Mouse (Mus musculus) CH12.LX (cell line): ENCODE measurements around the gene Tmem171. TPM values are rescaled to one million over a fixed set of nuclear protein-coding genes. Genes with fewer than 3 reads are reported as not detected.

Source experiments
- DNase-seq: peaks from one replicate; pipeline ENCODE4 v3.0.0-alpha.2; 2013; ENCODE audit errors: extremely low read depth
- H3K27ac ChIP-seq: 2 replicates; pipeline ENCODE4 v1.5.1; 2012; ENCODE audit warnings: low read depth, mild to moderate bottlenecking, control low read depth, moderate library complexity; ENCODE audit not compliant: insufficient read depth
- H3K27me3 ChIP-seq: replicated peaks from 2 replicates; pipeline ENCODE3; 2012; ENCODE audit warnings: inconsistent platforms
- H3K36me3 ChIP-seq, 2 experiments: replicated peaks in 1 of 2; 2 replicates each; pipeline versions ENCODE3 to v1.6.1; 2012; ENCODE audit warnings: inconsistent platforms in 1 of 2, low read length in 1 of 2, mild to moderate bottlenecking in 1 of 2, mixed read lengths in 1 of 2, moderate library complexity in 1 of 2; ENCODE audit not compliant: control insufficient read depth in 1 of 2, insufficient read depth in 1 of 2
- H3K4me1 ChIP-seq, 2 experiments: 2 replicates each; pipeline ENCODE4 v1.6.1; 2012; ENCODE audit warnings: inconsistent platforms in 1 of 2, moderate library complexity in 1 of 2; ENCODE audit not compliant: insufficient read depth in 2 of 2, control insufficient read depth in 1 of 2
- H3K4me2 ChIP-seq: 2 replicates; pipeline ENCODE4 v1.6.1; 2012; ENCODE audit warnings: low read depth, mild to moderate bottlenecking, control low read depth; ENCODE audit not compliant: poor library complexity, insufficient read depth, severe bottlenecking
- H3K4me3 ChIP-seq, 3 experiments: fragments of 150-350 bp in 1 of 3; sonication (generic) in 1 of 3; replicated peaks in 1 of 3; 2 replicates each; pipeline versions ENCODE3 to v1.5.1; 2011 to 2012; ENCODE audit warnings: low read depth in 2 of 3, low read length in 2 of 3, mild to moderate bottlenecking in 2 of 3, moderate library complexity in 2 of 3, control low read depth in 1 of 3, improper control_type of control experiment in 1 of 3, inconsistent platforms in 1 of 3, mixed read lengths in 1 of 3; ENCODE audit not compliant: poor library complexity in 1 of 3
- H3K79me2 ChIP-seq: replicated peaks from 2 replicates; pipeline ENCODE4 v1.6.1; 2012; ENCODE audit warnings: mild to moderate bottlenecking, moderate library complexity; ENCODE audit not compliant: control insufficient read depth, poor library complexity, insufficient read depth, severe bottlenecking; ENCODE audit errors: extremely low read depth
- H3K9ac ChIP-seq: 2 replicates; pipeline ENCODE4 v1.6.1; 2012; ENCODE audit warnings: low read depth, mild to moderate bottlenecking, control low read depth, moderate library complexity; ENCODE audit not compliant: insufficient read depth
- H3K9me3 ChIP-seq: replicated peaks from 2 replicates; pipeline ENCODE3; 2012; ENCODE audit warnings: low read length, inconsistent platforms, mixed read lengths
- BHLHE40 ChIP-seq: IDR thresholded peaks from 2 replicates; pipeline ENCODE4 v1.6.1; 2011; ENCODE audit warnings: mild to moderate bottlenecking, low read depth, low read length, improper control_type of control experiment
- CHD1 ChIP-seq: IDR thresholded peaks from 2 replicates; pipeline ENCODE4 v1.6.1; 2012; ENCODE audit warnings: low read depth, low read length, improper control_type of control experiment, inconsistent platforms
- CHD2 ChIP-seq: IDR thresholded peaks from 2 replicates; pipeline ENCODE4 v1.6.1; 2011; ENCODE audit warnings: low read length, improper control_type of control experiment
- E2F4 ChIP-seq: IDR thresholded peaks from 2 replicates; pipeline ENCODE4 v1.6.1; 2011; ENCODE audit warnings: low read depth, low read length, improper control_type of control experiment; ENCODE audit not compliant: insufficient replicate concordance
- ELF1 ChIP-seq: IDR thresholded peaks from 2 replicates; pipeline ENCODE4 v1.6.1; 2014; ENCODE audit warnings: low read depth, mild to moderate bottlenecking, inconsistent platforms, low read length, improper control_type of control experiment
- EP300 ChIP-seq: IDR thresholded peaks from 2 replicates; pipeline ENCODE4 v1.6.1; 2011; ENCODE audit warnings: low read length, improper control_type of control experiment
- ETS1 ChIP-seq: conservative IDR thresholded peaks from 2 replicates; pipeline ENCODE4 v1.6.1; 2012; ENCODE audit warnings: low read depth, mild to moderate bottlenecking, inconsistent platforms, low read length, improper control_type of control experiment, moderate library complexity
- GABPA ChIP-seq: IDR thresholded peaks from 2 replicates; pipeline ENCODE4 v1.6.1; 2012; ENCODE audit warnings: low read depth, low read length, improper control_type of control experiment, inconsistent platforms; ENCODE audit not compliant: insufficient replicate concordance
- HCFC1 ChIP-seq: IDR thresholded peaks from 2 replicates; pipeline ENCODE4 v1.6.1; 2012; ENCODE audit warnings: low read depth, mild to moderate bottlenecking, inconsistent platforms, low read length, improper control_type of control experiment
- IRF4 ChIP-seq: IDR thresholded peaks from 2 replicates; pipeline ENCODE4 v1.6.1; 2014; ENCODE audit warnings: low read depth, mild to moderate bottlenecking, inconsistent platforms, low read length, improper control_type of control experiment
- MAFK ChIP-seq: IDR thresholded peaks from 2 replicates; pipeline ENCODE4 v1.6.1; 2011; ENCODE audit warnings: low read length, improper control_type of control experiment; ENCODE audit not compliant: insufficient replicate concordance
- MAX ChIP-seq: IDR thresholded peaks from 2 replicates; pipeline ENCODE4 v1.6.1; 2011; ENCODE audit warnings: low read length, improper control_type of control experiment
- MAZ ChIP-seq: IDR thresholded peaks from 2 replicates; pipeline ENCODE4 v1.6.1; 2012; ENCODE audit warnings: low read depth, mild to moderate bottlenecking, inconsistent platforms, low read length, improper control_type of control experiment, moderate library complexity
- MEF2A ChIP-seq: IDR thresholded peaks from 2 replicates; pipeline ENCODE4 v1.6.1; 2014; ENCODE audit warnings: low read depth, mild to moderate bottlenecking, inconsistent platforms, low read length, improper control_type of control experiment, borderline replicate concordance
- MXI1 ChIP-seq: IDR thresholded peaks from 2 replicates; pipeline ENCODE4 v1.6.1; 2011; ENCODE audit warnings: mild to moderate bottlenecking, low read depth, low read length, improper control_type of control experiment
- MYC ChIP-seq: IDR thresholded peaks from 2 replicates; pipeline ENCODE4 v1.6.1; 2011; ENCODE audit warnings: low read depth, mild to moderate bottlenecking, improper control_type of control experiment, low read length
- NRF1 ChIP-seq: IDR thresholded peaks from 2 replicates; pipeline ENCODE4 v1.6.1; 2014; ENCODE audit warnings: low read depth, mild to moderate bottlenecking, inconsistent platforms, low read length, improper control_type of control experiment, moderate library complexity
- PAX5 ChIP-seq: IDR thresholded peaks from 2 replicates; pipeline ENCODE4 v1.6.1; 2012; ENCODE audit warnings: low read length, inconsistent platforms, mixed read lengths
- POLR2A ChIP-seq: IDR thresholded peaks from 2 replicates; pipeline ENCODE4 v1.6.1; 2011; ENCODE audit warnings: low read depth, mild to moderate bottlenecking, improper control_type of control experiment, low read length
- POLR2AphosphoS2 ChIP-seq: IDR thresholded peaks from 2 replicates; pipeline ENCODE4 v1.6.1; 2011; ENCODE audit warnings: low read depth, low read length, improper control_type of control experiment
- RCOR1 ChIP-seq: conservative IDR thresholded peaks from 2 replicates; pipeline ENCODE4 v1.6.1; 2012; ENCODE audit warnings: low read depth, mild to moderate bottlenecking, inconsistent platforms, low read length, improper control_type of control experiment
- SMC3 ChIP-seq: IDR thresholded peaks from 2 replicates; pipeline ENCODE4 v1.6.1; 2011; ENCODE audit warnings: low read depth, low read length, improper control_type of control experiment
- TBP ChIP-seq: conservative IDR thresholded peaks from 2 replicates; pipeline ENCODE4 v1.6.1; 2011; ENCODE audit warnings: low read depth, low read length, improper control_type of control experiment
- TCF12 ChIP-seq: IDR thresholded peaks from 2 replicates; pipeline ENCODE4 v1.6.1; 2014; ENCODE audit warnings: low read depth, mild to moderate bottlenecking, inconsistent platforms, low read length, improper control_type of control experiment
- ZKSCAN1 ChIP-seq: IDR thresholded peaks from 2 replicates; pipeline ENCODE4 v1.6.1; 2012; ENCODE audit warnings: low read depth, inconsistent platforms, low read length, improper control_type of control experiment, borderline replicate concordance
- ZMIZ1 ChIP-seq: IDR thresholded peaks from 2 replicates; pipeline ENCODE4 v1.6.1; 2012; ENCODE audit warnings: low read depth, mild to moderate bottlenecking, inconsistent platforms, low read length, improper control_type of control experiment
- dilution Hi-C: fragments of 300-500 bp; cut with MboI; formaldehyde crosslinking; loops from 2 replicates; pipeline ENCODE4 v1.14.3; 2020; ENCODE audit warnings: low sequenced_read_pairs; ENCODE audit not compliant: extremely low pct_unique_long_range_greater_than_20kb, extremely low pct_ligation_motif_present
- in situ Hi-C: fragments of 300-500 bp; cut with MboI; formaldehyde crosslinking; loops from 3 replicates; pipeline ENCODE4 v1.14.3; 2019; ENCODE audit warnings: low sequenced_read_pairs, low pct_ligation_motif_present, low pct_unique_long_range_greater_than_20kb, mixed read lengths
- polyA plus RNA-seq: library from polyadenylated mRNA; unstranded; fragments of >175 nt; gene quantifications from 2 replicates; pipeline ENCODE4 v1.2.1, GENCODE M21; 2012; ENCODE audit warnings: low read depth; ENCODE audit not compliant: insufficient read length
- total RNA-seq, 2 experiments: library from RNA; depleted of rRNA; stranded (reverse); fragments of 300-350 nt in 1 of 2; fragments of >200 nt in 1 of 2; gene quantifications; 2 replicates each; pipeline ENCODE4 v1.2.3; 2012 to 2014

Tmem171 gene
- total and polyA plus RNA-seq, 3 experiments: not detected

DNA sequence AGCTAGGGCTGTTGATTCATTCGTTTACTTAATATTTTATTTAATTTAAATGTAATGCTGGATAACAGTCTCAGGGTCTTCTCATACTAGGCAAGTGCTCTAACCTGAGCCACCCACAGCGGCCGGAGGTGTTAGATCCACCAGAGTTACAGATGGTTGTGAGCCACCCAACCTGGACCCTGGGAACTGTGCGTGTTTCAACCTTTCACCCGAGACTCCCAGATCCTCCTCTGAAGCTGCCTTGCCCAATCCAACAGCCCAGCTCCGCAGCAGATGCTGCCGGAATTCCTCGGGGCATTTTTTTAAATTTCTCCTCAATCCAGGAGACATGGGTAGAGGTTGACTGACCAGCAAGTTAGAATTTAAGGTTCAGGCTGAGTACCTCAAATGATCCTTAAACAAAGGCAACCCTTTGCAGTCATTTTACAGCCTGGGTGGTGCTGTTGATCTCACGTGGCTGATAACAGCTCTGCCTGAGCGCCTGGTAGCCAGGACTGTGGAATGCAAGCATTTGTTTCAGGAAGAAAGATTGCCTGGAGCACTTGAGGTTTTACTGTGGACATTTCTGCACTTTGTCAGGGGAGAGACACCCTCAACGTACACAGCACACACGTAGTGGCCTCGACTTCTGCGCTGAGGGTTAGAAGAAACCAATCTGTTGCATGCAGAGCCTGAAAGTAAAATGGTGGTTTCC lies 4.6 kb upstream of the Tmem171 start:
- no peak overlapping the region for H3K4me3 ChIP-seq
- H3K27me3 ChIP-seq: no peaks in the 10 kb centered on the region
- dilution Hi-C loops (no loop called here), in situ Hi-C loops (no loop called here)
- H3K36me3 ChIP-seq: no peaks in the 10 kb centered on the region
- peaks cover 0 to 19% of the 10 kb centered on the region in 2 experiments; a peak in 2 of 4 replicates for H3K4me1 ChIP-seq
- H3K9ac ChIP-seq: no peak overlapping the region
- DNase-seq: no peak
- H3K79me2 ChIP-seq: no peaks in the 10 kb centered on the region
- no peaks in the 10 kb centered on the region for H3K9me3 ChIP-seq
- H3K27ac ChIP-seq: no peak overlapping the region
- no peak overlapping the region for H3K4me2 ChIP-seq
- TF ChIP-seq BHLHE40 (no peak), GABPA (no peak), ETS1 (no peak), PAX5 (no peak), MAZ (no peak)

DNA sequence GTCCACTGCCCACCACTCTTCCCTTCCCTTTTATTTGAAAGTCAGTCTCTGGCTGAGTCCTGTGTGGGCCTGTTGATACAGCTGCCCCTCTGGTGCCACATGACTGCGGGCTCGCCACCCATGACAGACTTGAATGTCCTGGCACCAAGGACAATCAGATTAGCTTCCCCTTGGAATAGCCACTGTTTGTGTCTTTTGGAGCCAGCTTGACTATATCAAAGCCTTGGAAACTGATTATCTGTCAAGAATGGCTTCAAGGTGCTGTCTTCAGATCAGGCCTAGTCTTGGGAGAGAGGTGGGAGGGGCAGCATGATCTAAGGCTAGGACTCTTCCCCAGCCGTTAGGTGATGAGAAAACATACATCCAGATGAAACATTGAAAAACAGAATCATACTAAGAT lies 2.1 kb upstream of the Tmem171 start:
- dilution Hi-C loops: no loop called here
- H3K27me3 ChIP-seq: no peaks in the 10 kb centered on the region

DNA sequence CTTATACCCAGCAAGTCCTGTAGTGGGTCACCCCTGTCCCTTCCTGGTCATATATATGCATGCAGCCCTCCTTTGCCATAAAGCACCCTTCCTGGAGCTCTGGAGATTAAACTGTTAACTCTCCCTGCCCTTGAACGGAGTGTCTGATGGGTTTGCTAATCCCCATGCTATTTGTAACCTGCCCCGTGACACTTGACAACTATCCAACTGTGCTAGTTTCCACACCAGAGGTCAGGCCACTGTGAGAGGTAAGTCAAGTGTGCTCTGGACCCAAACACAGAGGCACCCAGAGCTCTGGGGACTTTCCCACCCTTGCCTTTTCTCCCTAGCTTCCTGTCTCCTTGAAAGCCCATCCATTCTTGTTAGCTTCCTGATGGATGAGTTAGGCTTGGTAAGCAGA lies 912 bp upstream of the Tmem171 start:
- TF ChIP-seq ZMIZ1: no peak
- TF ChIP-seq E2F4: no peak
- no peak for TF ChIP-seq POLR2AphosphoS2
- no peak for TF ChIP-seq PAX5
- TF ChIP-seq MEF2A: no peak
- TF ChIP-seq ZKSCAN1: no peak
- TF ChIP-seq BHLHE40: no peak
- no peak for TF ChIP-seq POLR2A
- no peak for TF ChIP-seq TBP
- TF ChIP-seq, all 38 proteins: peak for 0
- in situ Hi-C loops: no loop called here
- no peak overlapping the region for H3K27ac ChIP-seq
- H3K27me3 ChIP-seq: no peaks in the 10 kb centered on the region
- H3K9ac ChIP-seq: no peak overlapping the region
- dilution Hi-C loops: no loop called here
- H3K9me3 ChIP-seq: no peaks in the 10 kb centered on the region
- peaks cover 7 to 41% of the 10 kb centered on the region in 2 experiments for H3K4me1 ChIP-seq
- no peaks in the 10 kb centered on the region for H3K36me3 ChIP-seq
- no peaks in the 10 kb centered on the region for H3K79me2 ChIP-seq
- no peak overlapping the region for H3K4me2 ChIP-seq
- no peak for DNase-seq
- H3K4me3 ChIP-seq: no peak overlapping the region

More for the DNA sequence above, 2.1 kb upstream of the Tmem171 start:
- in situ Hi-C loops: no loop called here
- H3K9me3 ChIP-seq: no peaks in the 10 kb centered on the region
- no peaks in the 10 kb centered on the region for H3K36me3 ChIP-seq
- no peak overlapping the region for H3K9ac ChIP-seq
- no peaks in the 10 kb centered on the region for H3K79me2 ChIP-seq
- no peak for TF ChIP-seq MAFK
- TF ChIP-seq NRF1: no peak
- no peak for TF ChIP-seq HCFC1
- no peak for TF ChIP-seq CHD2
- no peak for TF ChIP-seq MXI1
- TF ChIP-seq CHD1: no peak
- TF ChIP-seq MAX: no peak
- TF ChIP-seq IRF4: no peak
- no peak for TF ChIP-seq SMC3
- TF ChIP-seq ELF1: no peak
- TF ChIP-seq MEF2A: no peak
- TF ChIP-seq ZKSCAN1: no peak
- no peak for TF ChIP-seq RCOR1
- TF ChIP-seq TBP: no peak
- no peak for TF ChIP-seq EP300
- no peak for TF ChIP-seq MYC
- no peak for TF ChIP-seq MAZ
- no peak for TF ChIP-seq TCF12
- peaks cover 7 to 38% of the 10 kb centered on the region in 2 experiments for H3K4me1 ChIP-seq
- no peak overlapping the region for H3K4me2 ChIP-seq
- DNase-seq: no peak
- H3K27ac ChIP-seq: no peak overlapping the region
- H3K4me3 ChIP-seq: no peak overlapping the region
